Mouse (Mus musculus): ENCODE measurements around the gene Slc6a11.

The Slc6a11 gene

DNA sequence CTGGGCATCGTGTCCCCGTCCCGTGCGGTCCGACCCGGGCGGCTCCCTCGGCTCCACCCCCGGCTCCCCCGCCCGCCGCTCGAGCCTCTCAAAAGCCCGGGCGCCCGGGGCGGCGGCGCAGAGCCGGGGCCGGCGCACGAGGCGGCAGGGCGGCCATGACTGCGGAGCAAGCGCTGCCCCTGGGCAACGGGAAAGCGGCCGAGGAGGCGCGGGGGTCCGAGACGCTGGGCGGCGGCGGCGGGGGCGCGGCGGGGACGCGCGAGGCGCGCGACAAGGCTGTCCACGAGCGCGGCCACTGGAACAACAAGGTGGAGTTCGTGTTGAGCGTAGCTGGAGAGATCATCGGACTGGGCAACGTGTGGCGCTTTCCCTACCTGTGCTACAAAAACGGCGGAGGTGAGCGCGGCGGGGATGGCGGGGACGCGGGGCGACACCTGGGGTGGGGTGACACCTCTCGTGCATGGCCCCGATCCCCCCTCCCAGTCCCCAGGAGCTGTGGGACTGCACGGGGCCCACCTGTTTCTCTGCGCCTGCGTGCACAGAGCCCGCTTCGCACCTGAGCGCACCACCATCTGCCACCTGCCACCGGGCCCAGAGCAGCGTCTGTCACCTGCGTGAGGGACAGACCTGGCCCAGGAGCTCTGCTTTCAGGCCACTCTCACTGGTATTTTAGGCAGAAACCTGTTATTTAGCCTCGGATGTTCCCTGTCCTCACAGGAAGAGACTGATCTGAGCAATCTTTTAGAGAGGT lies at the start of gene Slc6a11:
Gene Slc6a11, plus strand, starts transcription at position 120 of the 751 bp plus-strand sequence.
- DNase-seq = peak; percentile 41

DNA sequence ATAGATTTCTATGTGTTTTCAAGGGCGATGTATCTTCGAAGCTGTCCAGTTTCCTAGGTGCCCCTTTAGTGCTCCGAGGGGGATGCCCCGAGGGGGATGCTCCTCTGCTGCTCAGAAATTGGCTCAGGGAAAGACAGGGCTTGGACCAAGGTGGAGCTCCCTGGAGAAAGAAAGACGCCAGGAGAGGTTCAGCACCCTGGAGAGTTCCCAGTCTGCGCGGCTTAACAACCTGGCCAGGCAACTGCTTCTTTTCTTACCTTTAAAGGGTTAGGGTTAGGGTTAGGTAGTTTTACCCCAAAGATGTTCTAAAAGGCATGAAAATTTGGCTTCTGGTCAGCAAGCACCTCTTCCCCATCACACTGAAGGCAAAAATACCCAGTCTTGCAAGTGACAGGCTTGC lies 43.9 kb upstream of the Slc6a11 start:
- no peak for DNase-seq

DNA sequence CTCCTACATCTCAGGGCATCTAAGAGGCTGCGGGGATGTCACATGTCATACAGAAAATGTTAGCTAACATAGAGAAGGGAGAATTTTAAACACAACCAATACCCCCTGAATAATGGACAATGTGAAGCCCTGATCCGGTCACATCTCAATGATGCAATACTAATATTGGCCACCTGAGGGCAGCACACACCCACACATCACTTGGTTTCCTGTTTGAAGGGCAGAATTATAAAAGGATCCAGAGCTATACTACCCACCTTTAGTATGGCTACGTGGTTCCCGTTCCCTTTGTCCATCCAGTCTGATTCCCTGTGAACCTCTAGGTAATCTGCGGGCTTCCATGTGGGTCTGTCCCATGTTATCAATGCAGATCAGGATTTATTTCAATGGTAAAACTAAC lies 41.4 kb upstream of the Slc6a11 start:
- peak; percentile 70 for DNase-seq

DNA sequence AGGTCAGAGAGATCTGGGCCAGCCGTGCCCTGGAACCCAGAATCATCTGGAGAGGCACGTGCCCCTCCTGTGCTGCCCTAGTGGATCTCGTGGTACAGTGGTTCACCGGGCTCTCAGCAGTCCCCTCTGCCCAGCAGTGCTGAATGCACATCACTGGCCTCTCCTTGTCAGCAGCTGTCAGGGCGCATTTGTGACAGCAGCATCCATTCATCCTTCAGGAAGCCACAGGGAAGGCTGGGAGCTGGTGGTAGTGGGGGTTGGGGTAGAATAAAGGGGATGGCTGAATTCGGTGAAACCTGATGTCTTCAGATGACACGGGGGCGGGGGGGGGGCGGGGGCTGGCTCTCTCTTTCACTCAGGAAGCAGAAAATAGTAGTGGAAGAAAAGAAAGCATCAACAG lies 38.8 kb upstream of the Slc6a11 start:
- no peak for DNase-seq

DNA sequence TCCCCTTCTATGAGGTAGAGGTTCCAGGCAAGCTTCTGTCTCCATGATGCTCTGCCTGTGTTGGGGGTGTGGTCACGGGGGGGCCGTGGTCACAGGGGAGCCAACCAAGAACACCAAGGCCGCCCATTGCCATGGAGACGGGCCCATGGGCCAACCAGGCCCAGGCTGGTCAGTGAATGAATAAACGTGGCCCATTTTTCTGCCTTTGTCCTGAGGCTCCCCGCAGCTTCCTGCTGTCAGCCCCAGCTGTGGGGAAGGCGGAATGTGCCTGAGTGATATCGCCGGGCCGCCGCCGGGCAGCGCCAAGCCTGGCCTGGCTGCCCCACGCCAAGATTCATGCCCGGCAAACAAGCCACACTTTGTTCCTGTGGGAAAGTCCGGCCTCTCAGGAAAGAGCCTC lies 36.8 kb upstream of the Slc6a11 start:
- peak; percentile 47 for DNase-seq

DNA sequence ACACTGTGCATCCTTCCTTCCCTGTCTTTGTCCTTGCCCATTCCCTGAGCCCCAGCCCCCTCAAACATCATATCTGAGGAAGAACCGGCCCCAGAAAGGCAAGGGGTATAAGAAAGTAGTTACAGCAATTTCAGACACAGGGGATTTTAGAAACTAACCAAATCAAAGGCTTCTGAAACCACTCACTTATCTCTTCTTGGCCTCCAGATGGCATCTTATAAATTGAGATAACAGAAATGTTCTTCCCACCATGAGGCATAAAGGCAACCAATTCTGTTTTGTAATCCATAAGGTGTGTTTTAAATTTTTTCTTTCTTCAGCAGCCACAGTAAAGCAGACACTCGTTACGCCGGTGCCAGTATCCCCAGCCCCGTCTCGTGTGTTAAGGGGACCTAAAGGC lies 34.5 kb upstream of the Slc6a11 start:
- no peak for DNase-seq

- no peak for DNase-seq
Measured at GRCm38 (mm10) chr6:114101923-114102322, 29.1 kb upstream of the Slc6a11 start.

DNA sequence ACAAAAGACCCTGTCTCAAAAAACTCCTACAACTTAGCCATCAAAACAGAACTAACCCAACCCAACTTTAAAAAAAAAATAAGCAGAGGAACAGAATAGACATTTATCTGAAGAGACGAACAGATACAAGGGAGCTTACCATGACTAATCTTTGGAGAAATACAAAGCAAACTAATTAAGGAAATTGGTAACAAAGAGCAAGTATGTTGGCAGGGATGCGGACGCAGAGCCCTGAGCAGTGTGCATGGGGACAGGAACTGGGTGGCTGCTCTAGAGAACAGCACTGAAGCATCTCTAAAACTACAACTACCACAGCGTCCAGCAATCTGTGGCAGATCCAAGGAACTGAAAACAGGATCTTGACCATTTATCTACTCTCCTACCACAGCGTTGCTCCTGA lies 11.5 kb upstream of the Slc6a11 start:
- no peak for DNase-seq

- DNase-seq = no peak
Measured at GRCm38 (mm10) chr6:114125530-114125929, 5.5 kb upstream of the Slc6a11 start.

DNA sequence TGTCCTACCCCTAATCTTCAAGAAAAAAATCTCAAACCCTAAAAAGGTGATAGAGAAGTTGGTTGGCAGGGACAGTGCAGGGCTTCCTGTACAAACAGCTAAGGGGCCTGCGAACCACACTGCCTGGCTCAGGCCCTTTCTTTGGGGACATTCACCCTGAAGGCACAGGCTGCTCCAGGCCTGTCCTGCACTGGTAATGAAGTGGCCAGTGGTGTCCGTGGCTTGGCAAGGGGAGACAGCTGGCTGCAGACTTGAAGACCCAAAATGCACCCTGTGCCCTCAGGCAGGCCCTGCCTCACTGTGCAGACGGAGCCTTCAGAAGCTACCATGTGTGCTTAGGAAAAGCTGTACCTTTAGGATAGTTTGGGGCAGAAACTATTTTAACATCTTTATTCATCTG lies 1.4 kb downstream of the Slc6a11 start:
- DNase-seq = no peak

DNA sequence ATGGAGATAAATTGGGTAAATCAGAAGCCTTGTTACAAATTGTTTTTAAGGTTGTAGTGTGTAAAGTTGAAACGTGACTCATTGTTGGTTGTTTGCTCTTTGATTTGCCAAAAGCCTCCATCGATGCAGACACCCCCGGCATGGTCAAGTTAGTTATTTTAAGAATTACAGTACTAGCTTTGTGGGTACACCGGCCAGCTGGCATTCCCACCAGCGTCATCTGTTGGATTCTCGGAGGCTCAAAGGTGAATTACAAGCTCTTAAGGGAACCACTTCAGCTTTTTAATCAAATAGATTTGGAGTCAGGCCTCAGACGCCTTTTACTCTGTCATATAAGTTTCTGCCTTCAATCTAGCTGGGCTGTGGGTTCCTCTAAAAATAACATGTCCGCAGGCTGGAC lies 1.9 kb downstream of the Slc6a11 start:
- DNase-seq = no peak

DNA sequence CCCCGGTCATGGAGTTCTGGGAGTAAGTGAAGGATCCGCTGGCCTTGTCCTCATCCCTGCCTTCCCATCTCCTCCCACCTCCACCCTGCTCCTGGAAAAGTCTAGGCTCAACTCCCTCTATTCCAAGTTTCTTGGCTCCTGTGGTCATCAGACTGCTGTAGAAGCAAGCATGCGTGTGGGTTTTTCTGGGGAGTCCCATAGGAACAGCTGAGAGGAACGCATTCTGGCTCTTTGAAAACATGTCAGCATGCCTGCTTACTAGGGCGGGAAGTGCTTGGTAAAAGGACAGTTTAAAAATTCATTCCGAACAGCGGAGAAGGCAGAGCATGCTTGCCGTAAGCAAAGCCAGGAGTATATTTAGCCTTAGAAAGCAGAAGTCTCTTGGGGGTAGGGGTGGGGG lies 7.9 kb downstream of the Slc6a11 start:
- DNase-seq = no peak

- no peak for DNase-seq
Measured at GRCm38 (mm10) chr6:114141481-114141880, 10.4 kb downstream of the Slc6a11 start.

GRCm38 (mm10) chr6:114142480-114142879 lies 11.4 kb downstream of the Slc6a11 start:
- no peak for DNase-seq

GRCm38 (mm10) chr6:114143544-114143943 lies 12.5 kb downstream of the Slc6a11 start:
- DNase-seq = no peak

DNA sequence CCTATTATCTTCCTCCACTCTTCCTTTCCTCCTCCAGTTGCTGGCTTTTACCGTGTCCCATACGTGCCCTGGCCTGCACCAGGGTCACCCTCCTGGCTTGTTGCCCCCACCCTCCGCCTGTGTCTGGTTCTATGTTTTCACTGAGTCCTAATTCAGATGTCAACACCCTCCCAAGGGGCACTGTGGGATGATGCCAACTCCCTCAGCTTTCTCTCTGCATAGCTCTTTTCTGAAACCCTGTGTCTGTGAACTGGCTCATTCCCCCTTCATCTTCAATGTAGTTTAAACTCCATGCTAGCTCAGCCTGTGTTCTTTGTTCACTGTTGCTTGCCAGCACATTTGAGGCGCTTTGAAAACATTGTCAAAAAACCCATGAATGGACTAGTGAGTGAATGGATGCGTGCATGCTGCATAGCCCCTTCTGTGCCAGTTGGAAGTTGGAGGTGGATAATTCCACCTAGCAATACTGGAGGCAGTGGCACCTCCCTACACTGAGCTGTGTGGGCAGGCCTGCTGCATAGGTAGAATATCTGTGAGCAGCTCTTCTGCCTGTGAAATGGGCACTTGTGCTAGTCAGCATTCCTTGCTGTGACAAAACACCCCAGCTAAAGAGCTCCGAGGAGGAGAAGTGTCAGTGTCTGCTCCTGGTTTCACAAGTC lies 13.5 kb downstream of the Slc6a11 start:
- no peak for DNase-seq

DNA sequence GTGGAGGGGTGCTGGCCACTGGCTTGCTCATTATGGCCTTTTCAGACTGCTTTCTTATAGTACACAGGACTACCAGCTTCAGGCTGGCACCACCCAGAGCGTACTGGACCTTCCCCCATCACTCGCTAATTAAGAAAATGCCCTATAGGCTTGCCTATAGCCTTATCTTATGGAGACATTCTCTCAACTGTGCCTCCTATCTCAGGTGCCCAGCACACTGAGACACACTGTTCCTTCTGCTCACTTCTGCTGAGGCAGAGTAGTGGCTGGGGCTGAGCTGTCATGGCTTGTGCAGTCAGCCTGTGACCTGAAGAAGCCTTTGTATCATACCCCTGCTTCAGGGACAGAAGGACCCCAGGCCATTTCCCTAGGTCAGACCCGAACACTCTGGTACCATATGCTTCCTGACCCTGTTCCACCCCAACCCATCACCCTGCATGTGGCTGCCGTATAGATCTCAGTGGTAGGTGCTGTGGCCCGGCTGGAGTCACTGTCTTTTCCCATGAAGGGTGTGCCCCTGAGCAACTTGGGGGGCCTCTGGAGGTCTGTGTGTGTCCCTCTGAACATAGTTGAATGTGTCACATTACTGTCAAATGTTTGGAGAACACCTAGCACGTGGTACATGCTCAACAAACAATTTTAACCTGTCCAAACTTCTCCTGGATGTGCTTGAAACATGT lies 14.7 kb downstream of the Slc6a11 start:
- no peak for DNase-seq

GRCm38 (mm10) chr6:114155720-114156119 lies 24.7 kb downstream of the Slc6a11 start:
- no peak for DNase-seq

- DNase-seq = no peak
Measured at GRCm38 (mm10) chr6:114158811-114159210, 27.8 kb downstream of the Slc6a11 start.

- DNase-seq = no peak
Measured at GRCm38 (mm10) chr6:114160732-114161131, 29.7 kb downstream of the Slc6a11 start.

DNA sequence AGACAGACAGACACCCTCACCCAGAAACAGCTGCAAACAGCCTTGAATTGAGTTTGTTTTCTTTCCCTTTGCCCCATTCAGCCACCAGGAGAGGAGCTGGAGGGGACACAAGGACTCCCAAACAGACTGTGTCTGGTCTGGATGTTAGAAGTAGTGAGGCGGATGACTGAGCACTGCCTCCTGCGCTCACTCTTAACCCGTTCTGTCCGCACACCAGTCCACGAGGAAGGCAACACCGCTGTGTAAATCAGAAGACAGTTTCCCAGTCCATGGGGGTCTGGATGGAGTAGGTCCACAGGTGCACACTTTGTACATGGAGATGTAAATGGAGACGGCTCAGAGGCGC lies 43.0 kb downstream of the Slc6a11 start:
- DNase-seq = no peak

DNA sequence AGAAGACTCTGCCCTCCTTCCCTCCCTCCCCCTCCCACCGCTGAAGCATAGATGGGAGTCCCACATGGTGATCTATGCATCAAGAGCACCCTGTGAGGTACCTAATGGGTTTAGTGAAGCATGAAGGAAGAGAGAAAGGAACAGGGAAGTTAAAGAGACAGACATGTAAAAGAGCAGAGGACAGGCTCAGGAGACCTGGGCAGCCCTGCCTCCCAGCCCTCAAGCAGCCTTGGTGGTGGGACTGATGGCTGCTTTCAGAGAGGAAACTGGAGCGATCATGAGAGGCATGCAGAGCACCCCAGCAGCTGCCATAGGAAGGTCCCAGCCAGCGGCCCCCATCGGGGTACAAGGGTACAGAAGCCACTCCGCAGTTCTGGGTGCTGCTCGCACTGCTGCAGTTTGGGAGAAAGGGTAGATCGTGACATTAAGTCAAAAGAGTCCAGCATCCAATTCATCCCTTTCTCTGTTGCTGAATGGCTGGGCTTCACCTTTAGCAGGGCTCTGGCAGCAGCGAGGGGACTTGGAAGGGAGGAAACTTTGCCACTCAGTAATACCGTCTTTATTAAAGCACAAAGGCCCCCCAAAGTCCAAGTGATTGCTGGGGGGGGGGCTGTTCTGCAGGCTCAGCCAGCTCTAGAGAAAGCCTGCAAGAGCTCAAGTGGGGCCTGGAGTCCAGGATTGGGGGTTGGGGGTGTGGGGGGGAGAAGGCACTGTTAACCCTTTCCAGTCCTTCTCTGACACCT lies 43.5 kb downstream of the Slc6a11 start:
- DNase-seq = no peak

DNA sequence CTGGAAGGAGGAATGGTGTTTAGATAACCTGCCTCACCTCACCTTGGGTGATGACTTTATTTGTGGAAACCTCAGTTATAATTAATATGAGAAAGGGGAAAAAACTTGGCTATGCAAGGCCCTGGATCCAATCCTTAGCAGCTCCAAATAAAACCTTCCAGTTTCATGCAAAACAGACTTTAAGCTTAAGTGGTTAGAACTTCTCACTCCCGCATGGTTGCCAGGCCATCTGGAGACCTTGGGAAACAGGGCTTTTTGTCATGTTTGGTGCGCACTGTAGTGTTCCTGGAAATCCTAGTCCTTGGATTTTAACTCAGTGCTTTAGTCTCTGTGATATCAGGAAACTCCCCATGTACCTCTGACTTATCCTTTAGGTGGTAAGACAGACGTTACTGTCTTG lies 47.1 kb downstream of the Slc6a11 start:
- DNase-seq = no peak

Measured in right cerebral cortex, postnatal 14 days (tissue).